Mouse (Mus musculus) left cerebral cortex, adult 11 months (tissue): ENCODE measurements at regions not wholly inside any gene's neighbourhood (a gene's known extent, or its start where the extent isn't known, plus 50 kb on each side); places are given as distances from the start of the nearest gene placed in this dataset.

Experiments
- DNase-seq: peaks from one replicate; pipeline ENCODE4 v3.0.0; 2022; ENCODE audit warnings: low spot score

- DNase-seq, result no peak
Observed at GRCm38 (mm10) chr16:27586307-27586706, 197.6 kb downstream of the Ccdc50 start.

GRCm38 (mm10) chr16:27609366-27609765 is 220.7 kb downstream of the Ccdc50 start:
- no peak for DNase-seq

DNA sequence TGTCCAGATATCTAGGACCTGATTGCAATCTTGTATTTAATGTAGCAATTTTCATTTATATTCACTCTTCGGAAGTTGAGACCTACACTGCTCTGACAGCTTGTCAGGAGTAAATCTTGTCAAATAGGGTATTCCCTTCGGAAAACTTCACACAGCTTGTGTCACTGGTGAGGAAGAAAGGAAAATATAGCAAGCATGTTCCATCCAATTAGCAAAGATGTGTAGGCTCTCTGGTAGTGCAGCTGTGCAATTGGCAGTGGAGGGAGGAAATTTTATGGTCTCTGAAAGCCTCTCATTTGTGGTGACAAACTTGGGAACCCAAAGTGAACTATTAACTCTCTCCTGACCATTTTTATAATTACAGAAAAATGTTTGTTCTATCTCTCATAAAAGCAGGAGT is 252.6 kb downstream of the Ccdc50 start:
- no peak for DNase-seq

DNA sequence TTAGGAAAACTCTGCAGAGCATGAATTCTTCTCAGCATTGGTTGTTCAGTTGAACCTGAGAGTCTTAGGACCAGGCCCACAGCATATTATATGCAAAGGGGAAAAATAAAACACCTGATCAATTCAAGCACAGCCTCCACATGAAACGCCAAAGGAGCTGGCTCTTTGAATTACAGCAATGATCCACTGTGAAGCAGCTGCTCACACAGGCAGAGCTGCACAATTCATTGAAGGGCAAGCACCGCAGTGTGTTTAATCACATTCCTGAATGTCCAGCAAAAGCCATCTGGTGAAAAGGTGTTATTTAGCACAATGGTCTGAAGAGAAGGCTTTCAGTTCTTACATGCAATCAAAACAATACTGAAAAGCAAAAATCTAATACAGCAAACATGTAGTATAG is 289.6 kb downstream of the Ccdc50 start:
- DNase-seq, result no peak

DNA sequence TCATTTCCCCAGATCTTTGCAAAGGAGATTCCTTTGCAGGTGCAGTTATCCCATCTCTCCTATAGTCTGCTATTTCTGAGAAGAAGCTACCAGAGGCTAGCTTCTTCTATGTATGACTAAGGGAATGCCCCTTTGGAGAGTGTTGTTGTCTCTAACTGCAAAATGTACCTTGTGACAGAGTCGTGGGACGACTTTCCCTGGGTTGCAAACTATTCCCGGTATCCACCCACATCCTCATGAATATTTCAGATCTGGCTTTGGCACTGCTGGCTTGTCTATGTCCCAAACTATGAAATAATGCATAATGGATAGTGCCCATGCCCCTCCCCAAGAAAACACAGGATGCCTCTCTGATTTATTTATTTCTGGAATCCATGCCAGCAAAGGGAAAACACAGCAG is 294.3 kb downstream of the Ccdc50 start:
- DNase-seq, result peak; percentile 9

DNA sequence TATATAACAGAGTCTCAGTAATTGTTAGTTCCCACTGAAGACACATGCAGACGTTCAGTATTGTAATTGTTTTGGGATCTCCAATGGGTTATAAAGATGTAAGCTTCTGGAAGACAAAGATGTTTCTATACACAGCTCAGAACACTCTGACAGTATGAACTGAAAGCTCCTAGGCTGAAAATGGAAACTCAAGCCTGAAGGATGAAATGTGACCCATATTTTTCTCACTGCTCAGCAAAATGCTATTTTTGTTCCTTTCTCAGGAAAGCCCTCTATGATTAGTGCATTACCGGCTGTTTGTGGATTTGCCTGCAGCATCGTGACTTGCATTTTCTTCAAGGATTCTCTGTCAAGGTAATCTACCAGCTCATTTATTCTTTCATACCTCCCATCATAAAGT is 295.2 kb downstream of the Ccdc50 start:
- peak; percentile 2 for DNase-seq

GRCm38 (mm10) chr16:27709946-27710345 is 321.3 kb downstream of the Ccdc50 start:
- DNase-seq, result no peak

- no peak for DNase-seq
Observed at GRCm38 (mm10) chr16:27723445-27723844, 334.8 kb downstream of the Ccdc50 start.
